Mouse (Mus musculus): Measurements from ENCODE around the gene Klk1b5.
A peak's percentile ranks its signal among the peaks of the same experiment; 100 is the strongest.

The Klk1b5 gene

DNA sequence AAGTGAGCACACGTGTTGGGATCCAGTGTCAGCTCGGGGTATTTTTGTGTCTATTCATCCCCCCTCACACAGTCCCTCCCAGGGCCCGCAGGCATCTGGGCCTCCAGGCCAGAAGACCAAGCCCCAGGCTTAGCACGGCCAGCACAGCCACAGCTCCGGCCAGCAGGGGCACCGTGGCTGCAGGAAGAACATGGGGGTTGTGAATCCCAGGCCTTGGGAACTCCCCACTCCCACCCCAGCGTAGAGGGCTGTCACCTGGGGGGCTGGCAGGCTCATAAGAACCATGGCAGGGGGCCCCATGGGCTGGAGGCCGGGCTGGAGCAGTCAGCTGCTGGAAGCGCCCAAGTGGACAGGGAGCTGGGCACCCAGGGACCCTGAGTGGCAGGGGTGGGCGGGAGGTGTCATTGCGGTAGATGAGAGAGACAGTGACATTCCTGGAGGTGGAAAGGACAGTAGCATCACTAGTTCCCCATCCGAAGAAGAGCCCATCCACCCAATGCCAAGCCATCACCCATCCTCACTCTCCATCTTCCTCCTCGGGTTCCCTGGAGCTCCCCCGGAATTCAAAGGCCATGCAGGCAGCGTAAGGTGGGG is 37.4 kb downstream of the Klk1b5 start:
- no peak for DNase-seq (ENCODE audit: low spot score in 2 of 2)

DNA sequence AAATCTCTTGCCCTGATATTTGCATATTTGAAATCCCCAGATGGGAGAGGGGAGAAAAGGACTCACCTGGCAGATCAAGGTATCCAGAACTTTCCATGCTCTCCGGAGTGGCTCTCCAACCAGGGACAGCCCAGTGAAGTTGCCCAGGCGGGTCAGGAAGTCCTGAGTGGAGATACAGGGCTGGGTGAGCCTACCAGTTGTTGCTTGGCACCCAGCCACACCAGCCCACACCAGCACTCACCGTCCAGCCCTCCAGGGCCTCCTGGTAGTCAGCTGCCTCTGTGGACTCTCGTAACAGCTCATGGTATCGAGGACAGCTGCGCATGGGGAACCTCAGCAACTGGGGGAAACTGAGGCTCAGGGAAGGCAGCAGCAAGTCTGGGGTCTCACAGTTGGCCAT is 39.2 kb downstream of the Klk1b5 start:
- no peak for DNase-seq (ENCODE audit: low spot score in 2 of 2)

DNA sequence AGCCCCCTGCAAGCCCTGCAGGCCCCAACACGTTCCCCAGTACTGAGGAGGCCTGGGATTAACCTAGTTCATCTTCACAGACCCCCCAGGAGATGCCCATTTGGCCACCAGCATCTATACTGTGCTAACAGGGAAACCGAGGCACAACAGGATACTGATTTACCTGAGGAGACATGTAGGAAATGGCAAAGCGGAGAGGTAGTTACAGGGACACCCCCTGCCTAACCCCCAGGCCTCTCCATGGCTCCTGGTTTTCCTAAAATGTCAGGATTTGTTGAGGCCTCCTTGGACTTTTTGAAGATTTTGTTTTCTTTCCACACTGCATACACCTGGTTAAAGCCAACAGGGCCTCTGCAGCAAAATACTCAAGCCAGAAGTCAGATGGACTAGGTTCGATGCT is 41.5 kb downstream of the Klk1b5 start, which contains the start of gene Acp4:
Gene Acp4 (minus strand): TSS at position 101 of the 400 bp plus-strand sequence.
- no peak for DNase-seq (ENCODE audit: low spot score in 2 of 2)

DNA sequence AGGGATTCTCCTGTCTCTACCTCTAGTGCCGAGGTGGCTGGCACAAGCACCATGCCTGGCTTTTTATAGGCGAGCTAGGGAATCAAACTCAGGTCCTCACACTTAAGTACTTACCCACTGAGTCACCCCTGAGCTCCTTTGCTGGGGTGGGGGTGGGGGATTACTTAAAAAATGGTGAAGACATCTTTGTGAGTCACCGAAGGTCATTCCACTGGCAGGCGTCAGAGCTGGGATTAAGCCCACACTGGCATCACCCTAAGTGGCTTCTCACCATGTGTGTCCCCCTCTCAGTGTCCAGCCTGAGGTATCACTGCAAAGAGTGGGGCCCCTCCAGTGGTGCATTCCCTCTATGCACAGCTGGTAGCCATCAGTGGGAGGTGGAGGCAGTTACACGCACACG is 44.7 kb downstream of the Klk1b5 start:
- no peak for DNase-seq (ENCODE audit: low spot score in 2 of 2)

DNA sequence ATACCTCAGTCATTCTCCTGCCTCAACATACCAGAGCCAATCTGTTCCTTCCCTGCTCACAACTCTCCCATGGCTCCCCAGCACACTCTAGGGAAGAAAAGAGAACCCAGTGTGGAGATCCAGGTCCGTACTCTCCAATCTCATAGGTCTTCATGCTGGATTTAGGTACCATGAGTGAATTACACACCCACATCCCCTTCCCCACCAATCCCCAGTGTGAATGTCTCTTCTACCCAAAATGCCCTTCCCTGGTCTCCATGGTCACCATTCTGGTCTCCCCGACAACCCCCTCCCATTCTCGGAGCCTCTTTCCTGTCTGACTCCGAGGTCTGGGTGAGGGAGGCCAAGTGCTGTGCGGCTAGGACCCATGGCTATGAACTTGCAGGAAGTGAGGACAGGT is 45.4 kb downstream of the Klk1b5 start, which contains the start of gene Gm15517:
Gene Gm15517 (plus strand): TSS at position 301 of the 400 bp plus-strand sequence.
- no peak for DNase-seq (ENCODE audit: low spot score in 2 of 2)

DNA sequence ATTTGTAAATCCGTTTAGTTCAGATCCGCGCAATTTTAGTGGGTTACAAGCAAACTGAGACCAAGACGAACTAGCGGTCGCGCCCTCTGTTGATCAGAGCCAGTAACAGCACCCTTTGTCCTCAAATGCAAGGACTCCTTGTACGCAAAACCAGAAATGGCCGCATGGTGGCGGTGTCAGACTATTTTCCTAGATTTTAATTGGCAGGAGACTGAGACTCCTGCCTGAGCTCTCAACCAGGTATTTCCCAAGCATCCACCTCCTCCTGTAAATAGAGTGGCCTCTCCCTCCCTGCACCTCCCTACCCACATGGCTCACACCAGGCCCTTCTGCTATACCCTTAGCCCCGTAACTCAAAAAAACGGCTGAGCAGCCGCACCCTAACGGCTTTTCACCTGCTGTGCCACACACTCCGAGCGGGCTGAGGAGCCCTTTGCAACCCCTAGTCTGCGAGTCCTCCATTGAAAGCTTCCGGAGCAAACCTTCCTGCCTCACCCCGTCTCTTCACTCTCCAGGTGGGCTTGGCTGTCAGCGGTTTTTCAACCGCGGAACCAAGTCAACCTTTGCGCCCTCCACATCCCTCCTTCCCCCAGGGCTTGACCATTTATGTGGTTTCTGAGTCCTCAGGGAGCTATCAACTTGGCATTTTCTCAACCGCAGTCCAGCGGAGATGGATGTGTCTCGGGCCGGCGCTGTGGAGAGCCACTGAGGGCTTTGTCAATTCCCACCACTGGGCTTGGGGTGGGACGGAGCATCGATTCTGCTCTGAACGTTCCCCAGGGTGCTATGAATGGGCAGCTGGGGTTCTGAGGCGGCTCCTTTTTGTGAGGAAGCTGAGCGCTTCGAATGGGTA is 47.3 kb downstream of the Klk1b5 start:
- DNase-seq (ENCODE audit: low spot score in 2 of 2), result peak; percentile 85 to 91

DNA sequence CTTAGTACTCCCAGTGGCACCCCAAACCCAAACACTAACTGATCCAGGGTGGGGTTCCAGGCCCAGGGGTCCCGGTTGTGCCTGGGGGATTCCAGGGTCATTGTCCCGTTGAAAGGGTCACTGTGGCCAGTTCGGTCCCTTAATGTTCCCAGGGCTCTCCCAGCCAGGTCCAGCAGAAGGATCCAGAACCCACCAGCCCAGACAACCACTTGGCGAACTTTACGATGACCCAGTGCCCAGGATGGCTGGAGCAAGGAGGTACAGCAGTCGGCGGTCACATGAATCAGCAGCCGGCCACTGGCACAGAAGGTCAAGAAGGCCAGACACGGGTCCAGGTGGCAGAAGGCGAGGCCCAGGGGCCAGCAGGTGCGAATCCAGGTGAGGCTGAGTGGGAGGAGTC is 52.4 kb downstream of the Klk1b5 start:
- DNase-seq (ENCODE audit: low spot score in 2 of 2), result no peak

DNA sequence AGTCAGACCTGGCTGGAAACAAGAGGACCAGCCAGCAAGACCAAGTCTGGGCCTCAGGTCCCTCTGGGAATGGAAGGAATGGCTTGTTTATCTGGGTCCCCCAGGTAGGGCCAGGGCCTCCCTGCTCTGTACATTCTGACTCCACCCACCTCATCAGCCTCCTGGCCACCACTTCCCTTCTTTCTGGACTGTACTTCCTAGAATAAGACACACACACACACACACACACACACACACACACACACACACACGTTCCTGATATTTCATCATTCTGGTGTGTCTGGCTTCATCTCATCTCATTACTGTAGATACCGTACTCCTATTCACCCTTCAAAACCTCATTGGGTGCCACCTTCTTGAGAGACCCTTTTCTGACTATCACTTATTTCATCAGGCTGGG is 53.7 kb downstream of the Klk1b5 start:
- DNase-seq (ENCODE audit: low spot score in 2 of 2), result no peak

Data from natural killer cell, adult 2 months (primary cell).